Mouse (Mus musculus) liver, embryonic 13.5 days (tissue): Measurements from ENCODE around the gene Errfi1. TPM values are rescaled to one million over a fixed set of nuclear protein-coding genes. Genes with fewer than 3 reads are reported as not detected.

Source experiments
- ATAC-seq: fragments of 200-750 bp; cut with Nextera tagmentation; 2 replicates; pipeline ENCODE4 v1.8.0; 2017; ENCODE audit warnings: low read depth, mild to moderate bottlenecking, moderate number of reproducible peaks, moderate library complexity
- DNase-seq: peaks from one replicate; pipeline ENCODE4 v3.0.0; 2022
- H3K27ac ChIP-seq: fragments of 300-500 bp; sonication (generic); 2 replicates; pipeline ENCODE4 v1.5.1; 2015; ENCODE audit warnings: moderate library complexity, mild to moderate bottlenecking, inconsistent platforms
- H3K27me3 ChIP-seq: fragments of 300-500 bp; sonication (generic); 2 replicates; pipeline ENCODE4 v1.6.1; 2015; ENCODE audit warnings: mild to moderate bottlenecking, inconsistent platforms
- H3K36me3 ChIP-seq: fragments of 300-500 bp; sonication (generic); 2 replicates; pipeline ENCODE4 v1.6.1; 2015; ENCODE audit warnings: mild to moderate bottlenecking, inconsistent platforms
- H3K4me1 ChIP-seq: fragments of 300-500 bp; sonication (generic); replicated peaks from 2 replicates; pipeline ENCODE4 v1.6.1; 2015; ENCODE audit warnings: inconsistent platforms
- H3K4me2 ChIP-seq: fragments of 300-500 bp; sonication (generic); 2 replicates; pipeline ENCODE4 v1.6.1; 2015; ENCODE audit warnings: inconsistent platforms, mild to moderate bottlenecking, moderate library complexity
- H3K4me3 ChIP-seq: fragments of 300-500 bp; sonication (generic); replicated peaks from 2 replicates; pipeline ENCODE4 v1.5.1; 2015; ENCODE audit warnings: mild to moderate bottlenecking, inconsistent platforms
- H3K9ac ChIP-seq: fragments of 300-500 bp; sonication (generic); 2 replicates; pipeline ENCODE4 v1.6.1; 2015; ENCODE audit warnings: mild to moderate bottlenecking, inconsistent platforms
- H3K9me3 ChIP-seq: fragments of 300-500 bp; sonication (generic); replicated peaks from 2 replicates; pipeline ENCODE4 v1.6.1; 2016; ENCODE audit warnings: inconsistent platforms
- WGBS: fragments of 180-500 bp; shearing (Covaris S2); methylation state at CpG from one replicate; pipeline ENCODE4 v1.1.7; 2015; ENCODE audit not compliant: insufficient replicate concordance; 5-methylcytosine and 5-hydroxymethylcytosine counted together
- polyA plus RNA-seq: library from polyadenylated mRNA; unstranded; fragments of >200 nt; fragmentation: Nextera tagmentation; extraction: Ambion mirVana; gene quantifications from 2 replicates; pipeline ENCODE4 v1.2.1, GENCODE M21; 2015

The Errfi1 gene
- 12.8 and 15.4 TPM in 2 replicates for polyA plus RNA-seq

DNA sequence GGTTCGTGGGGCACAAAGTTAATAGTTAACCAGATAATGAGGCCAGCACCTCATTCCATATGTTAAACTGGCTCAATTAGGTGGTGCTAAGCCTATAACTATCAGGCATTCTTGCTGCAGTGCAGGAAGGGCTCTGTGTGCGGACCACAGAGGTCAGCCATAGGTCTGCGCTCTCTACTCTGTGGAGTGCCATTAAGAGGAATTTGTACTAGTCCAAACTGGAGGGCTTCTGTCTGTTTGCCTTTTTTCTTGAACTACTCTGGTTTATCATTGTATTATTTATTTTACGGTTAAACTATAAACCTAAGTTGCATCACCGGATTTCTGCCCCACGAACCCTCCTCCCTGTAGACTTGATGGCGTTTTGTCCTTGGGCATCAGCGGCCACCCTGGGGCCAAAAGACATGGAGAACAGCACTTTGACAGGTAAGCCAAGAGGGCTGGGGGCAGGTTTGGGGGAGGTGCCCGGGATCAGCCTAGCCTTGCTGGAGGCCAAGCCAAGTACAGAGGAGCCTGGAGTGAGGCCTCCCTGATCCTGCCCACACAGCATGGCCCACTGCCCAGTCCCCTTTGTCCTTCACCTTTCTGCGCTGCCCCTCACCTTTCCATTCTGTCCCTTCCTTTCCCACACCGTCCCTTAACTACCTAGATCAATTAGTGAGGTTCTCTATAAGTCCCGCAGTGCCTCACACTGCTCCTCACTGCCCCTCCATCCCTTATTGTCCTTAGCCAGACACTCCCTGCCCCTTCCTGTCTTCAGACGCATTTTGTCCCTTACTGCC lies at the start of gene Errfi1:
Errfi1 (plus strand) TSS at position 240 of the 782 bp plus-strand sequence.
- peak within 1 kb of the TSS; percentile 78 for H3K4me2 ChIP-seq
- no peaks in the 10 kb centered on the region for H3K9me3 ChIP-seq
- H3K36me3 ChIP-seq, result no peaks in the 10 kb centered on the region
- peaks cover 34% of the 10 kb centered on the region for H3K27me3 ChIP-seq
- H3K9ac ChIP-seq, result peak within 1 kb of the TSS; percentile 36; the same call in 1 of the 2 replicates
- DNase-seq, result peak; percentile 9
- H3K27ac ChIP-seq, result peak within 1 kb of the TSS; percentile 75
- peaks cover 17% of the 10 kb centered on the region for H3K4me1 ChIP-seq
- peak; percentile 79 for ATAC-seq
- peak within 1 kb of the TSS; percentile 69 for H3K4me3 ChIP-seq
- 51% methylated on average over 13 of the region's 13 CpGs for WGBS

DNA sequence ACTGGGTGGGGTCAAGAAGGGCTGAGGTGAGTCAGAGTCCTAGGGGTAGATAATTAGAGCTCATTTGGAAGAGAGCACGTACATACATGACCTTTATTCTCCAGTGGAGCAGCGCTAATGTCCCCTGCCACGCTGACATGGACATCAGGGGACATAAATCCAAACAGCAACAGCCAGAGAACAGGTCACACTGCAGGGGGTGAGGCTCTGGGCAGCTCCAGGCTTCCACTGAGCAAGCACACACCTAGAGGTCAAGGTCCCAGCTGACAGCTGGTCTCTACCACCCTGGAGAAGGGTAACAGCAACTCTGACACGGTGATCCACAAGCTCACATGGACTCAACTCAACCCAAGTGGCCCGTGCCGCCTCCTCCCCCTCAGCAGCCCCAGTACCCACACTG lies 49.5 kb upstream of the Errfi1 start:
- Histone ChIP-seq H3K4me1 (peaks cover 45% of the 10 kb centered on the region), H3K4me2 (no peak overlapping the region), H3K4me3 (no peak overlapping the region), H3K27ac (no peak overlapping the region), H3K9me3 (no peaks in the 10 kb centered on the region), H3K9ac (no peak overlapping the region), H3K27me3 (peaks cover 2% of the 10 kb centered on the region; the same call in 1 of the 2 replicates), H3K36me3 (no peaks in the 10 kb centered on the region)
- peak; percentile 49; the same call in 1 of the 2 replicates for ATAC-seq
- no peak for DNase-seq
- WGBS, result 63% methylated on average over 6 of the region's 6 CpGs

DNA sequence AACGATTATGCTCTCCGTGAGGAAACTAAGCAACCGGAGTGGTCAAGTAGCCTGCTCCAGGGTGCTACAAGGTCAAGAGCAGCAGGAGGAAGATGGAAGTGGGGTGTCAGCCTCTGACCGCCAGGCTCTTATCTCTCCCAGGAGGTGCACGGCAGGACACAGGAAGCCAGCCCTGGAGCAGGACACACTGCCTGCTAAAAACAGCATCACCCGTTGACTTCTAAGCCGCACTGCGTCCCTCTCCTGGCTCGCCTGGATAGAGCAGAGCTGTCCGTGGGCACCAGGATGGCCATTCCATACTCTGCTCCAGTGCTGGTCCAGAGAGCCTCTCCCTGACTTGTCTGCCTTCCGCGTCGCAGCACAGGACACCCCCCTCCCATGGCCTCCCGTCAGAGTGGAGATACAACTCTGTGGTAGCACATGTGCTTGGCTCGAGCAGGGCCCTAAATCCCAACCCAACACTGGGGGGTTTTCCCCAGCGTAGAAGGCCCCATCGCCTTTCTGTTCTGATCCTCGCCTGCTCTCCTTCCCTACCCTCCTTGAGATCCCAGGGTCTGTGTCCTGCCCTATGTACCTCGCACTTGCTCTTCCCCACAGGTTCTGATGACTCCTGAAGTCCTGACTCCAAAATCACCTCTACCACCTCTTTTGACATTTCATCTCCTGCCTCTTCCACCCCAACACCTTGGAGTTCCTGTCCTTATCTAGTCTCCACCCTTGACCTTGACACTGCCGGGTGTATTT lies 45.8 kb upstream of the Errfi1 start:
- Histone ChIP-seq H3K27ac (no peak overlapping the region), H3K4me1 (peaks cover 31% of the 10 kb centered on the region), H3K9ac (no peak overlapping the region), H3K27me3 (peaks cover 2% of the 10 kb centered on the region; the same call in 1 of the 2 replicates), H3K36me3 (no peaks in the 10 kb centered on the region), H3K4me3 (no peak overlapping the region), H3K9me3 (no peaks in the 10 kb centered on the region), H3K4me2 (peak overlapping the region; percentile 28; the same call in 1 of the 2 replicates)
- 29% methylated on average over 20 of the region's 20 CpGs for WGBS
- peak; percentile 59 for DNase-seq
- ATAC-seq, result peak; percentile 13; the same call in 1 of the 2 replicates

DNA sequence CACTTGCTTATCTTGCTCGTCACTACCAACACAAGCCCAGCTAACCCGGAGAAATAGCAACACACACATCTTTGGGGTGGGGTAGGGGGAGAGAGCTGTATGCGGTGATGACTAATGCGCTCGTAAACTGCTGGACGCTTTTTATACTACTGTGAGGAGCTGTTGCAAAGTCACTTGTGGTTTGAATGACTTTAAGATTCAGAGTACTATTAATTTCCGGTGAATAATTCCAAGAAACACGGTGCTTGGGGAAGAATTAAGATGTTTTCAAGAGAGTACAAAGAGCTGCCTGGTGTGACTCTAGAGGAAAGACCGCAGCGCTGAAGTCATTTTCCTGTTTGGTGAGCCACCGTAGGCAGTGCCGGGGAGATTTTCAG lies 45.3 kb upstream of the Errfi1 start:
- DNase-seq, result no peak
- H3K36me3 ChIP-seq, result no peaks in the 10 kb centered on the region
- H3K4me1 ChIP-seq, result peaks cover 31% of the 10 kb centered on the region
- H3K27me3 ChIP-seq, result peaks cover 2% of the 10 kb centered on the region; the same call in 1 of the 2 replicates
- no peaks in the 10 kb centered on the region for H3K9me3 ChIP-seq
- peak; percentile 75 for ATAC-seq
- H3K27ac ChIP-seq, result no peak overlapping the region
- H3K4me2 ChIP-seq, result peak overlapping the region; percentile 28; the same call in 1 of the 2 replicates
- WGBS, result 22% methylated on average over 12 of the region's 12 CpGs
- no peak overlapping the region for H3K9ac ChIP-seq
- no peak overlapping the region for H3K4me3 ChIP-seq

DNA sequence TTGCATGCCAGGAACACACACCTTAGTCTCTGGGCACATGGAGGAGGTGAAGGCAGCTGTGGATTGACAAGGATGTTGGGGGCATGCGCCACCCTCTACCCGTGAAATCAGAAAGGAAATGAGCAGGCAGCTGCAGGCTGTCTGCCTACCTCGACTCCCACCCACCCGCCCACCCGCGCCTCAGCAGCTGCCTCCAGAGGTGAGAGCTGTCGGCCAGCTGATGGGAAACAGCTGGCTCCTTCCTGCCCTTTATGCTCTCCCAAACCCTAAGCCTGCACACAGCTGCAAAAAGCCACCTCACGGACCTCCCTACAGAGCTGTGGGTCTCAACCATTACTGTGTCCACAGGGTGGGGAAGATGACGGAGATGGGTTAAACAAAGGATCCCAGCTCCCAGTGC lies 44.4 kb upstream of the Errfi1 start:
- Histone ChIP-seq H3K27ac (no peak overlapping the region), H3K27me3 (peaks cover 2% of the 10 kb centered on the region; the same call in 1 of the 2 replicates), H3K4me2 (no peak overlapping the region), H3K36me3 (no peaks in the 10 kb centered on the region), H3K4me3 (no peak overlapping the region), H3K4me1 (peaks cover 25% of the 10 kb centered on the region), H3K9ac (no peak overlapping the region), H3K9me3 (no peaks in the 10 kb centered on the region; the same call in 1 of the 2 replicates)
- ATAC-seq (no peak), DNase-seq (no peak)
- 28% methylated on average over 9 of the region's 9 CpGs for WGBS

DNA sequence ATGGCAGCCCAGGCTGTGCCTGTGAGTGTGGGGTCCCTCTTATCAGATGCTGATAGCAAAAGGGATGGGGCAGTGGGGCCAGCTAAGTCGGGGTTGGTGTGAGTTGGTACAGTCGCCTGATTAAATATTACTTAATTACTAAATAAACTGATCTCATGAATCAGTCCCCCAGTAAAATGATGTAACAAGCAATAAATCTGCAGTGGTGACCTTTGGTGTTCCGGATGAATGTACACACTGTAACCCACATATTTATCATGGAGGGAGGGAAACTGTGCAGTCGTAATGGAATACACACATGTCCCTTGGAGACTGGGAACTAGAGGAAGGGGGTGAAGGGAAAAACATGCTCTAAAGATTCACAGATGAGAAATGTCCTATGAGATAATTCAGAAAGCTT lies 38.6 kb upstream of the Errfi1 start:
- Histone ChIP-seq H3K9ac (no peak overlapping the region), H3K36me3 (no peaks in the 10 kb centered on the region), H3K9me3 (no peaks in the 10 kb centered on the region; the same call in 1 of the 2 replicates), H3K27me3 (no peaks in the 10 kb centered on the region), H3K27ac (no peak overlapping the region), H3K4me2 (no peak overlapping the region), H3K4me1 (0 out of 2 replicates have a peak, but pooled peaks cover 2% of the 10 kb centered on the region), H3K4me3 (no peak overlapping the region)
- WGBS, result 54% methylated on average over 4 of the region's 4 CpGs
- ATAC-seq (no peak), DNase-seq (no peak)

DNA sequence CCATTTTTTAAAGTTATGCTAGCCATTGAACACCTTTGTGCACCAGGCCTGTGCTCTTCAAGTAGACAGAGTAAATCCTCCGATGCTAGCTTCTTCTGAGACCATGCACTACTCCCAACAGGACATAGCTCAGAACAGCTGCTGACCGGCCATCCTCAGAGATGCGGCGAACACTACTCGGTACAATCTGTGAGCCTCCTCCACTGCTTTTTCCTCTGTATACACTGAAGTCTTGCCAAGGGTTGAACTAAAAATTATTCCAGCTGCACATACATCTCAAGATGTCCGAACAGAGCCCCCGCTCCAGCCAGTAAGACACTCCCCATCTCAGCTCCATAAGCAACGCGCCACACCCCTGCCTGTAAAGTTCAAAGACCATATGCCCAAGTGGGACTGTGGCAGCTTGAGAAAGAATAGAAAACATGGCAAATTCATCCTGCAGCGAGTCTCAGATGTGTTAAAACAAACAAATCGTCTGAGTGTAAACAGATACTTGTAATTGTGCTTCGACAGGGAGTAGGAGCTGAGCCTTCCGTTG lies 37.2 kb upstream of the Errfi1 start:
- DNase-seq (no peak), ATAC-seq (no peak)
- no peaks in the 10 kb centered on the region; the same call in 1 of the 2 replicates for H3K9me3 ChIP-seq
- H3K4me2 ChIP-seq, result no peak overlapping the region
- H3K4me3 ChIP-seq, result no peak overlapping the region
- H3K9ac ChIP-seq, result no peak overlapping the region
- whole genome bisulfite sequencing, result 66% methylated on average over 13 of the region's 13 CpGs
- H3K27me3 ChIP-seq, result no peaks in the 10 kb centered on the region
- H3K36me3 ChIP-seq, result no peaks in the 10 kb centered on the region
- H3K4me1 ChIP-seq, result 0 out of 2 replicates have a peak, but pooled peaks cover 2% of the 10 kb centered on the region
- no peak overlapping the region for H3K27ac ChIP-seq

DNA sequence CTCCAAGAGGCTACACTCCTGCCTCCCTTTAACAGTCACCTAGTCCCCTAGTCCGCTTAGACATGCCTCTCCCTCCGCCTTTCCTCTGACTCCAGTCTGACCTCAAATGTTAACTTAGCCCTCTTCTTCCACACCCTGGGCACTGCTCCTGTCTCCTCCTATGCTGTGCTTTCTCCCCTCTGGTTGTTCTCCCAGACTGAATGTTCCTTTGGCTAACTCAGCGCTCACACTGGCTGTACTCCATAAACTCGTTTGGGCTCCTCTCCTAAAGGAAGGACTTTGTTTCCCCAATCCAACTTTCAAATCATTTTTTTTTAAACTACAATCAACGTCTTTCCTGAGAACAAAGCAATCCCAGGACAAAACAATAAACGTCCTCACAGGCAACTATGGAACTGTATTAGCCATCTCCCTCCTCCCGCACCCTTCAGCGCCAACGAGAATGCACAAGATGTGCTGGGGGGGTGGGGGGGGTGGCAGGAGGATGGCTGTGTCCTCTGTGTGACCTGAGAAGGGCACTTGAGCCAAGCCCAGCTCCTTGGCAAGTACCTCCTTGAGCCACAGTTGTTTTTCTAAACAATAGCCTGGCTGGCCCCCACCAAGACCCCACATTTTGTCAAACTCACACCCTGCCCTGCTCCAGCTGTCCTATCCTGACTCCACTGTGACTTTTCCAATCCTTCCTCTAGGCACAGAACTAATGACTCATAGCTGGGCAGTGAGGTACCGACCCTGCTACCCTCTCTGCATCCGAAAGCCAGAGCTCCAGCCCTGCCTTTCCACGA lies 34.4 kb upstream of the Errfi1 start:
- Histone ChIP-seq H3K4me1 (0 out of 2 replicates have a peak, but pooled peaks cover 2% of the 10 kb centered on the region), H3K27ac (no peak overlapping the region), H3K36me3 (no peaks in the 10 kb centered on the region), H3K9ac (no peak overlapping the region), H3K4me3 (no peak overlapping the region), H3K27me3 (no peaks in the 10 kb centered on the region), H3K4me2 (no peak overlapping the region), H3K9me3 (no peaks in the 10 kb centered on the region)
- WGBS, result 57% methylated on average over 12 of the region's 12 CpGs
- no peak for ATAC-seq
- DNase-seq, result no peak

DNA sequence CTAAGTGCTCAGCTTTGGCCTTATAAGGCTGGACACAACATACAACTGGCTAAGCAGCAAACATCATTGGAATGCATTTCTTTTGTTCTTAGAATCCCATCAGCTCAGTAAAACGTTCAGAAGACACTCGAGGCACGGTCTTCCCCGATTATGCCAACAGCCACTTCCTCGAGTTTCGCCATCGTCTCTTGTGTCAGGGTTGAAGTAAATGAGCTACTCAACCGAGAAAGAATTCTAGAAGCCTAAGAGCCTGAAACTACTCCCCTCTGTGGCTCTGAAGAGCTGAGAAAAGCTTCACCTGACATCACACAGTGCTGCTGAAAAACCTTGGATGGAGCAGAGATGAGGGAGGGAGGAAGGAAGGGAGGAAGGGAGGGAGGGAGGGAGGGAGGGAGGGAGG lies 32.3 kb upstream of the Errfi1 start:
- no peaks in the 10 kb centered on the region for H3K9me3 ChIP-seq
- WGBS, result 57% methylated on average over 8 of the region's 8 CpGs
- DNase-seq, result no peak
- H3K4me3 ChIP-seq, result no peak overlapping the region
- no peak overlapping the region for H3K27ac ChIP-seq
- 0 out of 2 replicates have a peak, but pooled peaks cover 9% of the 10 kb centered on the region for H3K4me1 ChIP-seq
- no peak for ATAC-seq
- H3K27me3 ChIP-seq, result no peaks in the 10 kb centered on the region
- no peak overlapping the region for H3K9ac ChIP-seq
- no peak overlapping the region for H3K4me2 ChIP-seq
- H3K36me3 ChIP-seq, result no peaks in the 10 kb centered on the region

DNA sequence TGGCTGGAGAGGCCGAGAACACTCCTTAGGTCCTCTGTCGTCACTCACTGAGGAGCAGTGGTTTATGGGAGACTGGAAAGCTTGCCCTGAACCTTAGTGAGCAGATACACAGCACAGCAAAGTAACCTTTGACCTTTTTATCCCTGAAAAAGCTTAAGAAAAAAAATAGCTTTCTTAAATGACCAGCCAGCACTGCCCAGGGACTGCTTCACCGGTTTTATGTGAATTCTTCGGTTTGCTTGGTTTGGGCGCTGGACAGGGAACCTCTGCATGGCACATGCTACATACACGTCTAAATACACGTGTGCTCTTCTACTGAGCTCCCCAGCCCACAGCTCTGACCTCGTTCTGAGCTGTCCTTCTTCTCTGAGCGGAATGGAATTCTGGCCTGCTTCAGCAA lies 31.1 kb upstream of the Errfi1 start:
- ATAC-seq, result no peak
- Histone ChIP-seq H3K36me3 (no peaks in the 10 kb centered on the region), H3K4me1 (0 out of 2 replicates have a peak, but pooled peaks cover 7% of the 10 kb centered on the region), H3K27me3 (no peaks in the 10 kb centered on the region), H3K9me3 (no peaks in the 10 kb centered on the region), H3K9ac (no peak overlapping the region), H3K4me3 (no peak overlapping the region), H3K4me2 (no peak overlapping the region), H3K27ac (no peak overlapping the region)
- DNase-seq, result no peak
- 73% methylated on average over 9 of the region's 9 CpGs for WGBS
